Mouse (Mus musculus) kidney, adult 10 weeks (tissue): ENCODE data around the gene Shld1. TPM values are rescaled to one million over a fixed set of nuclear protein-coding genes. Genes with fewer than 3 reads are reported as not detected.

Experiments
- polyA plus RNA-seq: library from polyadenylated mRNA; stranded (reverse); fragments of 350-450 nt; fragmentation: Illumina TruSeq; extraction: RNeasy Lipid Tissue Mini Kit (QIAGEN cat#74804); gene quantifications from one replicate; pipeline ENCODE4 v1.2.3, GENCODE M21; 2014; ENCODE audit warnings: low read depth, low replicate concordance

Shld1 gene
- polyA plus RNA-seq: 6.6 TPM

DNA sequence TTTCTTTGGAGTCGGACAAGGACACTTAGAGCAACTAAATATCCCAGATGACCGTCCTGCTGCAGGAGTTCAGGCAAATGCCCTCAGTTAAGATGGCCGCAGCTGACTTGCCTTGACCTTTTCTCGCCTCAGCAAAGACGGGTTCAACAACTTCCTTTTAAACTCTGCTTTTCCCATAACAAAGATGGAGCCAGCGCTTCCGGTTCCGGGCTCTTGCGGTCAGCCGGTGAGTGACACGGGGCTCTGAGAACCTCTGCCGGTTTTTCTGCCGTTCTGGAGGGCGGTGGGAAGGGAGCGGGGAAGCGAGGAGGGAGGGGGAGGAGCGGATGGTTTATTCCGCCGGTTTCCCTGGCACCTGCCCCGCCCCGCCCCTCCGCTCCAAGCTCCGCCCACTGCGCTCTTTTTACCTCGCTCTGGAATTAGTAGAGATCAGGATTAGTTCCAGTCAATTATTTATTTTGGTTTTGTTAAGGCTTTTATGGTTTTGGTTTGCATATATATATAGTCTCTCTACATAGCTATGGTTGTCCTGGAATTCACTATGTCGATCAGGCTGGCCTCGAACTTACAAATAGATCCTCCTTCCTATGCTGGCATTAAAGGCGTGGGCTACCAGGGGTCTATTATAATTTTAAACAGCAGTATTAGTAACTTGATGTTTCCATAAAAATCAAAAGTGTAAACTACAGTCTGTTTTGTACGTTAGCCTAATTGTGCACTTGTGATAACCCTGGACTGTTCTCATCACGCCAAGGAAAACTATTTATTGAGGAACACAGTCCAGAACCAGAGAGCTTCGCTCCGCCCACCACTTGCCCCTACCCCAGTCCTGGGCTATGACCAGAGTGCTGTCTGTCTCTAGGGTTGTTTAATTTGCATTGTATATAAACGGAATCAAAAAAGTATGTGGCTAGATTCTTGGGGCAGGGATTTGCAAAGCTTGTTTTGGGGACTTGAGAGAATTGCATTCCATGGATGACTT lies at the start of gene Shld1:
Gene Shld1 (plus strand): TSS at position 176 of the 982 bp plus-strand sequence.

DNA sequence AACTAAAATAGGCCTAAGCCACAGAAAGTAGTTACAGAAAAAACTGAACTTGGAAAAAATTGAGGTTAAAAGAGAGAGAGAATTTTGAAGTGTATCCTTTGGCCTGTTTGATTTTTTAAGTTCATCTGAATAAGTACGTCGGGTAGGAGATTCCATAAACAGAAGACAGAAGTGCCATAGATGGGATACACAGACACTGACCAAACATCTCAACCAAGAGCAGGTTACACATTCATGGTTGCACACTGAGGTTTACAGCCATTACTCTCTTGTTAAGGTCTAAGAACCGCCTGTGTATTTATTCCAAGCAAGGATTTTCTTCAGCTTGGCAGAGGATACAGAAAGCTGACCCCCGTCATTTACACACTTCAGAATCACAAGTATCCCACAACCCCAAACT lies 94.2 kb downstream of the Shld1 start, which contains the start of gene Chgb:
Gene Chgb (plus strand): TSS at position 301 of the 400 bp plus-strand sequence.

Other genes with a start within 250 kb of the Shld1 start
- 48.5 TPM for gene Gpcpd1, start 99.2 kb upstream of the Shld1 start, polyA plus RNA-seq
- gene Chgb, start 94.3 kb downstream of the Shld1 start, polyA plus RNA-seq: not detected
- 30.2 TPM for gene Trmt6, start 129.1 kb downstream of the Shld1 start, polyA plus RNA-seq
- 4.3 TPM for gene Mcm8, start 129.2 kb downstream of the Shld1 start, polyA plus RNA-seq
- 179 TPM for gene Crls1, start 159.7 kb downstream of the Shld1 start, polyA plus RNA-seq
- gene Lrrn4, start 194.0 kb downstream of the Shld1 start, polyA plus RNA-seq: 0.20 TPM